Comparison of ENCODE assay signal across 9 mouse cellular contexts in the genomic region with DNA sequence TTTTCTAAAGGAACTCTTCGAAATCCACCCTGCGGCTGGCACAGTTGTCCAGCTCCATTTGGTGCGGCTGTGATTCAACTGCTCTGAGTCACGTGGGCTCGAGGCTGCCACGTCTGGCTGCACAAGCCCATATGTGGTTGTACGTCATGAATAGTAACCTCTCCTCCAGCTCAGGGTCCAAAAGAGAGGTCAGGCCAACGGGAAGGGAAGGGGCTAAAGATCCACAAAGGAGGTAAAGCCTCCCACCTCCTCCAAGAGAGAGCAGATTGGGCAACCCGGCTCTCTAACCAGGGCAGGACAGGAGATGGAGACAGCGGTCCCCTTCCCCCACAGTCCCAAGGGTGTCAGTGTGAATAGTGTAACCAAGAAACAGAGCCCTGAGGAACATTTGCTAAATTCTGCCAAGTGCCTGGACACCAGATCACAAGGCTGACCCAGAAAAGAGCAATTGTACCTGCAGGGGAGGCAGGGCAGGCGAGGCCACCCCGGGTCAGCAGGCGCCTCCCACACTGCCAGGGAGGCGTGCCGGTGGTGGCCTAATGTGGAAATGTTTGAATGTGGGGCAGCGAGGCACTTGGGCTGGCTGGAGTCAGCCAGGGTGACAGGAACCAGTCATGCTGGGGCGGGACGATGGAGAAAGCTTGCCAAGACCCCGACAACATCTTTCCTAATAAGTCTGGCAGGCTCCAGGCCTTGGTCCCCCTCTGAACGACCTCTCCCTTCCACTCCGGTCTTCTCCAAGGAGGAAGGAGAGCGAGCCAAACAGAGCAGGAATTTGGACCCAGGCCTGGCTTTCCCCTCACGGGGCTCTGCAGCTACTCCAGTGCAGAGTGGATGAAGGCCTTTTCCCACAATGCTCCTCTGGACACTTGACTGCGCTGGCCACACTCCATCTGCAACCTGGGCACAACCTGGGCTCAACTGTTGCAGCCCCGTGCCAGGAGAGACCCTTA.
A peak's percentile ranks its signal among the peaks of the same experiment; 100 is the strongest.
DNase-seq lines count a peak whose midpoint lies in the region; ATAC-seq and TF ChIP-seq lines count a peak whose summit lies in the region.
"Had no signal": no experiment of that assay in that cellular context is flagged by ENCODE, and none has a peak within 500 bp of the region (broad histone marks: within the 10 kb centered on the region; RNA-seq: fewer than 3 reads in every experiment).

No protein-coding gene starts in this region.

- peak overlapping the region; percentile 14; the same call in 1 of the 2 replicates for H3K4me2 ChIP-seq in embryonic facial prominence, embryonic 14.5 days (ENCODE audit: low read depth, low read length)
- no peak overlapping the region; the same call in 1 of the 2 replicates for H3K4me2 ChIP-seq in limb, embryonic 11.5 days (ENCODE audit: low read depth, severe bottlenecking)
- no peak overlapping the region for H3K4me2 ChIP-seq in midbrain, embryonic 13.5 days (replicated peaks)

- 36% methylated on average over 25 of the region's 25 CpGs for WGBS in bone marrow, adult 2 months
- 29% methylated on average over 23 of the region's 25 CpGs for WGBS in embryonic facial prominence, embryonic 14.5 days
- 7% methylated on average over 25 of the region's 25 CpGs for WGBS in kidney, adult 2 months
- WGBS in limb, embryonic 11.5 days: 33% methylated on average over 25 of the region's 25 CpGs
- WGBS in midbrain, embryonic 13.5 days: 35% methylated on average over 25 of the region's 25 CpGs
- 59% methylated on average over 25 of the region's 25 CpGs for WGBS in spleen, adult 2 months

- H3K4me1 ChIP-seq in bone marrow, adult 2 months (ENCODE audit: control insufficient read depth, insufficient read depth, low read length): peaks cover 4% of the 10 kb centered on the region; the same call in 1 of the 2 replicates
- H3K4me1 ChIP-seq in embryonic facial prominence, embryonic 14.5 days (ENCODE audit: control insufficient read depth, insufficient read depth, low read length): peaks cover 42% of the 10 kb centered on the region
- H3K4me1 ChIP-seq in kidney, adult 2 months (ENCODE audit: control insufficient read depth, insufficient read depth, low read length): peaks cover 30% of the 10 kb centered on the region
- H3K4me1 ChIP-seq in limb, embryonic 11.5 days (ENCODE audit: control insufficient read depth, insufficient read depth, low read length): peaks cover 19% of the 10 kb centered on the region
- peaks cover 42% of the 10 kb centered on the region for H3K4me1 ChIP-seq in midbrain, embryonic 13.5 days (replicated peaks)
- H3K4me1 ChIP-seq in spleen, adult 2 months (ENCODE audit: control insufficient read depth, insufficient read depth, insufficient read length): peaks cover 6% of the 10 kb centered on the region; the same call in 1 of the 2 replicates

- no peak for TF ChIP-seq CTCF in bone marrow, adult 2 months (IDR thresholded peaks at IDR 0.05; ENCODE audit: control insufficient read depth, insufficient read depth, low read length)
- 0 out of 2 replicates have a peak, but pooled peaks have one; percentile 6 for TF ChIP-seq CTCF in kidney, adult 2 months (conservative IDR thresholded peaks at IDR 0.05; ENCODE audit: insufficient read depth, insufficient read length, low read depth, low read length)
- TF ChIP-seq CTCF in spleen, adult 2 months (IDR thresholded peaks at IDR 0.05; ENCODE audit: extremely low read depth, insufficient read depth, insufficient read length, insufficient replicate concordance): no peak

- H3K4me3 ChIP-seq in bone marrow, adult 2 months (replicated peaks; ENCODE audit: control insufficient read depth, low read depth, low read length): peak overlapping the region; percentile 17
- no peak overlapping the region for H3K4me3 ChIP-seq in embryonic facial prominence, embryonic 14.5 days (ENCODE audit: low read depth, low read length)
- H3K4me3 ChIP-seq in kidney, adult 2 months (ENCODE audit: insufficient read depth, low read depth, low read length): no peak overlapping the region
- no peak overlapping the region for H3K4me3 ChIP-seq in limb, embryonic 11.5 days (ENCODE audit: low read depth, low read length)
- H3K4me3 ChIP-seq in midbrain, embryonic 13.5 days (replicated peaks): no peak overlapping the region
- no peak overlapping the region for H3K4me3 ChIP-seq in spleen, adult 2 months (ENCODE audit: extremely low read depth, insufficient read depth, insufficient read length)
- H3K4me3 ChIP-seq: erythroblast, embryonic 14.5 days had no signal

- no peaks in the 10 kb centered on the region for H3K36me3 ChIP-seq in embryonic facial prominence, embryonic 14.5 days (ENCODE audit: control insufficient read depth, insufficient read depth, low read length)
- H3K36me3 ChIP-seq in kidney, adult 2 months (ENCODE audit: control insufficient read depth, insufficient read depth, low read length): no peaks in the 10 kb centered on the region
- H3K36me3 ChIP-seq in limb, embryonic 11.5 days (ENCODE audit: control insufficient read depth, insufficient read depth, low read length): no peaks in the 10 kb centered on the region
- no peaks in the 10 kb centered on the region for H3K36me3 ChIP-seq in midbrain, embryonic 13.5 days
- H3K36me3 ChIP-seq in spleen, adult 2 months (ENCODE audit: control insufficient read depth, insufficient read depth, low read length): no peaks in the 10 kb centered on the region

- DNase-seq in embryonic facial prominence, embryonic 14.5 days (ENCODE audit: low spot score): peak; percentile 92
- DNase-seq in heart, adult 18-20 months: peak; percentile 97 to 98
- peak; percentile 98 for DNase-seq in kidney, adult 2 months
- peak; percentile 56 for DNase-seq in limb, embryonic 11.5 days (ENCODE audit: low spot score)
- peak in 1 of 2 experiments; percentile 37 for DNase-seq in spleen, adult 2 months (ENCODE audit: low read depth in 1 of 2, low spot score in 2 of 2)
- DNase-seq in thymus, postnatal 4 days: no peak

- H3K27me3 ChIP-seq in embryonic facial prominence, embryonic 14.5 days (replicated peaks; ENCODE audit: control insufficient read depth, insufficient read depth, low read length): no peaks in the 10 kb centered on the region
- no peaks in the 10 kb centered on the region for H3K27me3 ChIP-seq in kidney, adult 2 months (replicated peaks; ENCODE audit: control insufficient read depth, insufficient read depth, low read length)
- H3K27me3 ChIP-seq in limb, embryonic 11.5 days (ENCODE audit: control insufficient read depth, insufficient read depth, low read length): no peaks in the 10 kb centered on the region
- no peaks in the 10 kb centered on the region for H3K27me3 ChIP-seq in midbrain, embryonic 13.5 days
- no peaks in the 10 kb centered on the region for H3K27me3 ChIP-seq in spleen, adult 2 months (ENCODE audit: control insufficient read depth, insufficient read depth, low read length)

- ATAC-seq in embryonic facial prominence, embryonic 14.5 days (ENCODE audit: low read depth): peak; percentile 64
- ATAC-seq in limb, embryonic 11.5 days (ENCODE audit: insufficient number of reproducible peaks, low FRiP score, low TSS enrichment, low read depth): peak; percentile 49; the same call in 1 of the 2 replicates
- peak; percentile 53 for ATAC-seq in midbrain, embryonic 13.5 days

- 0 out of 2 replicates have a peak, but pooled peaks have one; percentile 38 for TF ChIP-seq POLR2A in bone marrow, adult 2 months (IDR thresholded peaks at IDR 0.05; ENCODE audit: borderline replicate concordance, control insufficient read depth, low read depth, low read length)
- peak; percentile 9 for TF ChIP-seq POLR2A in kidney, adult 2 months (IDR thresholded peaks at IDR 0.05; ENCODE audit: low read depth, low read length)
- no peak for TF ChIP-seq POLR2A in spleen, adult 2 months (IDR thresholded peaks at IDR 0.05; ENCODE audit: low read depth, low read length)

- H3K9me3 ChIP-seq in embryonic facial prominence, embryonic 14.5 days (ENCODE audit: control insufficient read depth, low read length): no peaks in the 10 kb centered on the region
- H3K9me3 ChIP-seq in limb, embryonic 11.5 days (ENCODE audit: control insufficient read depth, low read length): no peaks in the 10 kb centered on the region
- no peaks in the 10 kb centered on the region for H3K9me3 ChIP-seq in midbrain, embryonic 13.5 days

- no peak overlapping the region for H3K9ac ChIP-seq in embryonic facial prominence, embryonic 14.5 days (ENCODE audit: low read depth, low read length)
- peak overlapping the region; percentile 19; the same call in 1 of the 2 replicates for H3K9ac ChIP-seq in limb, embryonic 11.5 days (ENCODE audit: low read length)
- H3K9ac ChIP-seq in midbrain, embryonic 13.5 days (replicated peaks): no peak overlapping the region

- peak overlapping the region; percentile 83 for H3K27ac ChIP-seq in bone marrow, adult 2 months (ENCODE audit: control insufficient read depth, insufficient read depth, low read depth, low read length, poor library complexity)
- peak overlapping the region; percentile 79 for H3K27ac ChIP-seq in embryonic facial prominence, embryonic 14.5 days (replicated peaks; ENCODE audit: low read depth, low read length)
- peak overlapping the region; percentile 99 for H3K27ac ChIP-seq in kidney, adult 2 months (ENCODE audit: insufficient read depth, low read depth, low read length)
- H3K27ac ChIP-seq in limb, embryonic 11.5 days (replicated peaks; ENCODE audit: low read depth, low read length): peak overlapping the region; percentile 80
- peak overlapping the region; percentile 57 for H3K27ac ChIP-seq in midbrain, embryonic 13.5 days
- peak overlapping the region; percentile 65 for H3K27ac ChIP-seq in spleen, adult 2 months (ENCODE audit: insufficient read depth, low read length)
